Comparison of ENCODE assay signal across 8 mouse cellular contexts in the genomic region with DNA sequence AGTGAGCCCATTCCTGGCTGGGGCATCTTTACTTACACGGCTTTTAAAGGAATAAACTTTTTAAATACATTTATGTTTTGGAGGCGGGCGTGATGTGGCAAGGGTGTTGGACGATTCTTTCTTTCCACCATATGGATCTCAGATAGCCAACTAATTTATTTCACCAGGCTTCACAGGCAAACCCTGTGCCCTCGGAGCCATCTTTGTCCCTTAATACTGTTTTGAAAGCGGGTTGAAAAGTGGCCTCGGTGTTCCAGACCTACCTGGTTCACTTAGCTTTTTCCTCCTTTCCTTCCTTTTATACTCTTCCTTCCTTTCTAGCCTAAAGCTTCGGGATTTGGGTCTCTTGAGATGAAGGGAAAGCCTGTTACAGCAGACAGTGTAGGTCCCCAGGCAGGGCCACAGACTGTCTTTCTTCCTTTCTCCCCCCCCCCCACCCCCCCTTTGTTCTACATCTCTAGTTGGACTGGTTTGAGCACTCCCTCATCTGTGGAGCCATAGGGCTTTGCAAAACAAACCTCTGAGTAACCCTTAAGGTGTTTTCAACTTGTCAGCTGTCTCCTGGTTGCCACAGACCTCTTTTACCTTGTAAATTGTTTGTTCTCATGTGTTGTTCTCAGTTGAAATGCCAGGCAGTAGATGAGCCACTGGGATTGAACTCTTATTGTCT. TPM values are rescaled to one million over a fixed set of nuclear protein-coding genes. Genes with fewer than 3 reads are reported as not detected.
DNase-seq lines count a peak whose midpoint lies in the region; ATAC-seq and TF ChIP-seq lines count a peak whose summit lies in the region.

No protein-coding gene starts in this region.

- peaks cover 7% of the 10 kb centered on the region; the same call in 1 of the 2 replicates for H3K4me1 ChIP-seq in lung, embryonic 14.5 days (ENCODE audit: insufficient read depth)
- peaks cover 2% of the 10 kb centered on the region for H3K4me1 ChIP-seq in bone marrow, adult 2 months (ENCODE audit: control insufficient read depth, insufficient read depth, low read length)

- H3K4me3 ChIP-seq in lung, embryonic 14.5 days (ENCODE audit: low read depth, low read length) = peak overlapping the region; percentile 89
- H3K4me3 ChIP-seq in bone marrow, adult 2 months (replicated peaks; ENCODE audit: control insufficient read depth, low read depth, low read length) = peak overlapping the region; percentile 82

- no peak for ATAC-seq in lung, embryonic 14.5 days (ENCODE audit: insufficient read depth)
- ATAC-seq in granulocyte monocyte progenitor cell, adult 5-6 weeks (replicated peaks; ENCODE audit: poor library complexity, severe bottlenecking) = no peak

- no peaks in the 10 kb centered on the region for H3K27me3 ChIP-seq in lung, embryonic 14.5 days (ENCODE audit: insufficient read depth, low read length)

- DNase-seq in lung, embryonic 14.5 days = no peak
- DNase-seq in lung, postnatal 25 days (ENCODE audit: low spot score) = no peak
- DNase-seq in forelimb bud, embryonic 11.5 days (ENCODE audit: low read depth, low spot score) = peak; percentile 7
- DNase-seq in lung, postnatal 10 days = peak; percentile 5
- DNase-seq in frontal cortex, postnatal 36 days (ENCODE audit: low spot score in 2 of 2) = no peak
- DNase-seq in frontal cortex, postnatal 10 days (ENCODE audit: low spot score in 2 of 2) = no peak

- peak overlapping the region; percentile 81 for H3K9ac ChIP-seq in lung, embryonic 14.5 days

- H3K4me2 ChIP-seq in lung, embryonic 14.5 days = peak overlapping the region; percentile 88

- 3% methylated on average over 8 of the region's 8 CpGs for WGBS in lung, embryonic 14.5 days
- WGBS in bone marrow, adult 2 months = under 1% methylated on average over 8 of the region's 8 CpGs

- peaks cover 4% of the 10 kb centered on the region; the same call in 1 of the 2 replicates for H3K36me3 ChIP-seq in lung, embryonic 14.5 days (ENCODE audit: insufficient read depth)

- H3K9me3 ChIP-seq in lung, embryonic 14.5 days (ENCODE audit: low read depth, low read length) = no peaks in the 10 kb centered on the region

- H3K27ac ChIP-seq in lung, embryonic 14.5 days (ENCODE audit: low read depth) = peak overlapping the region; percentile 88
- peak overlapping the region; percentile 68; the same call in 1 of the 2 replicates for H3K27ac ChIP-seq in bone marrow, adult 2 months (ENCODE audit: control insufficient read depth, insufficient read depth, low read depth, low read length, poor library complexity)

- TF ChIP-seq POLR2A in bone marrow, adult 2 months (IDR thresholded peaks at IDR 0.05; ENCODE audit: borderline replicate concordance, control insufficient read depth, low read depth, low read length) = no peak

- TF ChIP-seq CTCF in lung, embryonic 14.5 days (IDR thresholded peaks at IDR 0.05; ENCODE audit: low read depth) = no peak
- TF ChIP-seq CTCF in bone marrow, adult 2 months (IDR thresholded peaks at IDR 0.05; ENCODE audit: control insufficient read depth, insufficient read depth, low read length) = no peak

RNA-seq across cellular contexts. Expression of a gene that starts 0.7 kb away (rescaled TPM):
- 15.8 and 16.9 TPM in 2 replicates for polyA plus RNA-seq in lung, embryonic 14.5 days (2014; fragmentation: Nextera tagmentation; extraction: Ambion mirVana)
- 1.2 and 2.4 TPM in 2 replicates for polyA plus RNA-seq in bone marrow, adult 2 months (2011; ENCODE audit: insufficient read depth, insufficient read length, low replicate concordance, missing spikeins)
- 9.2 and 12.2 TPM in 2 replicates for total RNA-seq in granulocyte monocyte progenitor cell, adult 5-6 weeks (2014; fragmentation: Nextera tagmentation)
- 10.0 and 18.2 TPM in 2 replicates for total RNA-seq in granulocyte monocyte progenitor cell, adult 5-6 weeks (2017)

RNA-seq across cellular contexts. Expression of a gene that starts 1.0 kb away (rescaled TPM):
- 20.9 and 25.6 TPM in 2 replicates for polyA plus RNA-seq in lung, embryonic 14.5 days (2014; fragmentation: Nextera tagmentation; extraction: Ambion mirVana)
- 8.6 and 12.9 TPM in 2 replicates for polyA plus RNA-seq in bone marrow, adult 2 months (2011; ENCODE audit: insufficient read depth, insufficient read length, low replicate concordance, missing spikeins)
- total RNA-seq in granulocyte monocyte progenitor cell, adult 5-6 weeks (2014; fragmentation: Nextera tagmentation) = 25.6 and 31.5 TPM in 2 replicates
- 5.2 and 7.2 TPM in 2 replicates for total RNA-seq in granulocyte monocyte progenitor cell, adult 5-6 weeks (2017)

RNA-seq across cellular contexts. Expression of a gene that starts 18.5 kb away (rescaled TPM):
- 15.7 and 15.9 TPM in 2 replicates for polyA plus RNA-seq in lung, embryonic 14.5 days (2014; fragmentation: Nextera tagmentation; extraction: Ambion mirVana)
- 8.3 and 21.1 TPM in 2 replicates for polyA plus RNA-seq in bone marrow, adult 2 months (2011; ENCODE audit: insufficient read depth, insufficient read length, low replicate concordance, missing spikeins)
- total RNA-seq in granulocyte monocyte progenitor cell, adult 5-6 weeks (2014; fragmentation: Nextera tagmentation) = 27.0 and 28.1 TPM in 2 replicates
- 13.3 and 24.6 TPM in 2 replicates for total RNA-seq in granulocyte monocyte progenitor cell, adult 5-6 weeks (2017)

Comparison
In these comparisons a context has a peak if more than half of its experiments do, and no peak if none do; other contexts are left out.
1. DNase-seq: peak in forelimb bud, embryonic 11.5 days (single experiment) and lung, postnatal 10 days (single experiment); none in lung, embryonic 14.5 days (single experiment), lung, postnatal 25 days (single experiment), frontal cortex, postnatal 36 days (0 of 2) and frontal cortex, postnatal 10 days (0 of 2).